Mouse (Mus musculus) forebrain, embryonic 11.5 days (tissue): Measurements from ENCODE around the gene Spopl. TPM values are rescaled to one million over a fixed set of nuclear protein-coding genes. Genes with fewer than 3 reads are reported as not detected.
"Not testable (repeated sequence)": the region's sequence is repeated elsewhere in the genome, so short reads cannot be mapped to it uniquely, and the experiment has no call there.

ENCODE experiments used
- ATAC-seq: fragments of 200-750 bp; cut with Nextera tagmentation; replicated peaks from 2 replicates; pipeline ENCODE4 v1.8.0; 2017; ENCODE audit warnings: moderate TSS enrichment; ENCODE audit not compliant: low FRiP score
- DNase-seq: peaks from one replicate; pipeline ENCODE4 v3.0.0-alpha.2; 2017; ENCODE audit warnings: low spot score
- H3K27ac ChIP-seq: fragments of 300-500 bp; sonication (generic); 2 replicates; pipeline ENCODE4 v1.5.1; 2014; ENCODE audit warnings: low read depth, low read length
- H3K27me3 ChIP-seq: fragments of 300-500 bp; sonication (generic); 2 replicates; pipeline ENCODE4 v1.6.1; 2014; ENCODE audit warnings: mild to moderate bottlenecking, low read length, mixed read lengths; ENCODE audit not compliant: control insufficient read depth, insufficient read depth
- H3K36me3 ChIP-seq: fragments of 300-500 bp; sonication (generic); 2 replicates; pipeline ENCODE4 v1.6.1; 2014; ENCODE audit warnings: mild to moderate bottlenecking, low read length, moderate library complexity, mixed read lengths; ENCODE audit not compliant: control insufficient read depth, insufficient read depth
- H3K4me1 ChIP-seq: fragments of 300-500 bp; sonication (generic); replicated peaks from 2 replicates; pipeline ENCODE4 v1.6.1; 2014; ENCODE audit warnings: low read length, mixed read lengths; ENCODE audit not compliant: control insufficient read depth, insufficient read depth
- H3K4me2 ChIP-seq: fragments of 300-500 bp; sonication (generic); 2 replicates; pipeline ENCODE4 v1.6.1; 2014; ENCODE audit warnings: low read depth, mild to moderate bottlenecking, low read length, moderate library complexity, mixed read lengths; ENCODE audit not compliant: severe bottlenecking
- H3K4me3 ChIP-seq: fragments of 300-500 bp; sonication (generic); 2 replicates; pipeline ENCODE4 v1.5.1; 2014; ENCODE audit warnings: low read depth, low read length
- H3K9ac ChIP-seq: fragments of 300-500 bp; sonication (generic); 2 replicates; pipeline ENCODE4 v1.6.1; 2014; ENCODE audit warnings: low read length
- H3K9me3 ChIP-seq: fragments of 300-500 bp; sonication (generic); 2 replicates; pipeline ENCODE4 v1.6.1; 2016; ENCODE audit warnings: low read length, mixed read lengths; ENCODE audit not compliant: control insufficient read depth
- WGBS: fragments of 180-500 bp; shearing (Covaris S2); extraction: QIAGEN DNeasy Blood & Tissue Kit; methylation state at CpG from one replicate; pipeline ENCODE4 v1.1.7; 2014; 5-methylcytosine and 5-hydroxymethylcytosine counted together
- polyA plus RNA-seq: library from polyadenylated mRNA; unstranded; fragments of >200 nt; fragmentation: Nextera tagmentation; extraction: Ambion mirVana; gene quantifications from 2 replicates; pipeline ENCODE4 v1.2.1, GENCODE M21; 2014

Gene Spopl
- polyA plus RNA-seq, 1 experiment from 2014 or later: 11.0 TPM

DNA sequence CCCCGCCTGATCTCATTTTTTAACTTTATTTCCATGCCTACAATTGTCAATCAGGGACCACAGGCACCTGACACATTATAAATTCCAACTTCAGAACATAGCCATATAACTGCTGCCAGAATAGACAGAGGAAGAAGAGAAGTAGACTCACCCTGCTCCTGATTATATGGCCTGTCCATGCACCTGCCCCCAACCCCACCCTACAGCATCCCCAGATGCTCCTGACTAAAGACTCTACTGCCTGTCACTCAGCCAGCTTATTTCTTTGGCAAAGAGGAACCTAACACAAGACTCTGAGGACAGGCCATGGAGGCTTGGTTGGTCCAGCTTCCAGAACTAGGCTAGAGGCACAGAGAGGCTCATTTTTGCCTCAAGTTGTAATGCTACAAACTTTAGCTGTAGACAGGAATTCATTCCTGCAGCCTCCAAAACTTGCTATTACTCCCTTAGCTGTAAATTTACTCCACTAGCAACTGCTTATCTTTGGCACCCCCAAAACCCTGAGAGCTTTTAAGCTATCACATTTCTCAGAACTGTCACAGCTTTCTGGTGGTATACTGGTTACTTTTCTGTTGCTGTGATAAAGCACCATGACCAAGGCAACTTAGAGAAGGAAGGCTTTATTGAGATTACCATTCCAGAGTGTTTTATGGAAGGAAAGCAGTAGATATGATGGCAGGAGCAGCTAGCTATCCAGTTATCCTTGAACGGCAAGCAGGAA lies 6.7 kb downstream of the Spopl start:
- Histone ChIP-seq H3K9ac (no peak overlapping the region), H3K9me3 (no peaks in the 10 kb centered on the region; the same call in 1 of the 2 replicates), H3K4me3 (no peak overlapping the region), H3K4me2 (no peak overlapping the region), H3K36me3 (no peaks in the 10 kb centered on the region), H3K4me1 (no peaks in the 10 kb centered on the region), H3K27ac (no peak overlapping the region), H3K27me3 (no peaks in the 10 kb centered on the region)
- 92% methylated on average over 2 of the region's 2 CpGs for WGBS
- no peak for ATAC-seq
- DNase-seq: no peak

DNA sequence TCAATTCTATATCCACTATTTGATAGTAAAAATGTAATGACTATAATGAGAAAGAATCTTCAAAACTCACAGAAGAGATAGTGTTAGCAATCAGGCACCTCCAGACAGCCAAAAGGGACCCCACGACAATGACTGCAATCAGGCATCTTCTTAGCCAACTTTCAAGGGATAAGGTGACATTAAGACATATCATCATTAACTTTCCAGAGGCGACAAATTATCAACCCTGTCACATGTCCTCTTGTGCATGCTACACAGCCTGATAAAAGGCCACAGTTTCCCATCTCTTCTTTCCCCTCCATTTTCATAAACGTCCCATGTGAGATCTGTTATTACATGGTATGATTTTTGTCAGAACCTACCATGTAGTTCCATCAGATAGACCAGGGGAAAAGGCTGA lies 9.0 kb downstream of the Spopl start:
- H3K27ac ChIP-seq: no peak overlapping the region
- 93% methylated on average over 3 of the region's 3 CpGs for WGBS
- H3K36me3 ChIP-seq: no peaks in the 10 kb centered on the region
- no peaks in the 10 kb centered on the region; the same call in 1 of the 2 replicates for H3K9me3 ChIP-seq
- DNase-seq (no peak), ATAC-seq (no peak)
- no peaks in the 10 kb centered on the region for H3K27me3 ChIP-seq
- no peak overlapping the region for H3K4me2 ChIP-seq
- no peak overlapping the region for H3K9ac ChIP-seq
- no peak overlapping the region for H3K4me3 ChIP-seq
- H3K4me1 ChIP-seq: no peaks in the 10 kb centered on the region

DNA sequence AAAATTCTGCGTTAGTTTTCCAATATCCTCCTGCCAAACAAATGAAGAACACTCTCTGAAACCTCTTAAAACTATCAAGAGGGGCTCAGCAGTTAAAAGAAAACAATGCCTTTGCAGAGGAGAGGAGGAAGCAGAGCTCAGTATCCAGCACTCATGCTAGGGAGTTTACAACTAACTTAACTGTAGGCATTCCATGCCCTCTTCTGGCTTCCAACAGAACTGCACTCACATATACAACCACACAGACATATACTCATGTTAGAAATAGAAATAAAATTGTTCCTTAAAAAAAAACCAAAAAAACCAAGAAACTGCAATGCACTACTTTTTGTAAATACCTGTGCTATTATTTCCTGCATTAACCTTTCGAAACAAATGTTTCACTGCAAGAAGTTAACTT lies 12.7 kb downstream of the Spopl start:
- no peak overlapping the region for H3K4me3 ChIP-seq
- no peaks in the 10 kb centered on the region for H3K27me3 ChIP-seq
- ATAC-seq: no peak
- no peaks in the 10 kb centered on the region; the same call in 1 of the 2 replicates for H3K9me3 ChIP-seq
- H3K27ac ChIP-seq: no peak overlapping the region
- H3K9ac ChIP-seq: no peak overlapping the region
- H3K4me2 ChIP-seq: no peak overlapping the region
- no peaks in the 10 kb centered on the region for H3K4me1 ChIP-seq
- DNase-seq: no peak
- no peaks in the 10 kb centered on the region for H3K36me3 ChIP-seq
- 89% methylated on average over 2 of the region's 2 CpGs for WGBS

DNA sequence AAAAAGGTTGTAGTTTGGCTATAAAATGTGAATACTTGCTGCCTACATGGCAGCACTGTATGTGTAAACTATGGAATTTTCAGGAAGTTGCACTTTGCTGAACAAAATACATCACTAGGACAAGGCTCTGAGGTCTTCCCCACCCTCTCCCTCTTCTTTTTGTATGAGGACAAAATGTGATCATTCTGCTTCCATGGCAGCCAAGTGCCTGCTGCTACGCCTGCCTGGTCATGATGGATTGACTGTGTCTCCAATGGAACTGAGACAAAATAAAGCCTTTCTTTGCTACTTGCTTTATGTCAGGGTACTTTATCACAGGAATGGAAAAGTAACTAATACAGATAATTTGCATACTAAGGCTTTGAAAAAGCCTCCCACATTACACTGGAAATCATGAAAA lies 20.7 kb downstream of the Spopl start:
- H3K9me3 ChIP-seq: no peaks in the 10 kb centered on the region
- no peak overlapping the region for H3K9ac ChIP-seq
- ATAC-seq (no peak), DNase-seq (no peak)
- WGBS: 78% methylated on average over 1 of the region's 1 CpGs
- H3K27ac ChIP-seq: no peak overlapping the region
- no peaks in the 10 kb centered on the region for H3K36me3 ChIP-seq
- no peak overlapping the region for H3K4me2 ChIP-seq
- no peaks in the 10 kb centered on the region for H3K4me1 ChIP-seq
- no peak overlapping the region for H3K4me3 ChIP-seq
- H3K27me3 ChIP-seq: no peaks in the 10 kb centered on the region

DNA sequence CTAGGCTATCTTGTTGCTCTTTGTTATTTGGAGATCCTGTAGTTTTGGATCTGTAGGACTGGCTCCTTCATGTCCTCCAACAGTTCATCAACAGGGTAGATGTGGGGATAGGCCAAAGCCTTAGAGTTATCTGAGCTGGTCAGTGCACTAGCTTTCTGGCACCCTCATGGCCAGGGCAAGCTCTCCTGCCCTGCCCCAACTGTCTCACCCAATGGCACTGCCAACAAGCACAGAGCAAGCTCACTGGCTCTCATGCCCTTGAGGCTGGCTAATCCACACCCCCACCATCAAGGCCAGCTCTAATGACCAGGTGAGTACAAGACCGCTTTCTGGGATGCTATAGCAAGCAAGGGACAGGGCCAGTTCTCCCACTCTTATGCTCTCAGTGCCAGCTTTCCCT lies 24.7 kb downstream of the Spopl start:
- 89% methylated on average over 1 of the region's 1 CpGs for WGBS
- Histone ChIP-seq H3K27ac (no peak overlapping the region), H3K4me1 (no peaks in the 10 kb centered on the region), H3K27me3 (no peaks in the 10 kb centered on the region), H3K36me3 (no peaks in the 10 kb centered on the region), H3K4me2 (no peak overlapping the region), H3K9me3 (no peaks in the 10 kb centered on the region), H3K4me3 (no peak overlapping the region), H3K9ac (no peak overlapping the region)
- ATAC-seq (no peak), DNase-seq (no peak)

DNA sequence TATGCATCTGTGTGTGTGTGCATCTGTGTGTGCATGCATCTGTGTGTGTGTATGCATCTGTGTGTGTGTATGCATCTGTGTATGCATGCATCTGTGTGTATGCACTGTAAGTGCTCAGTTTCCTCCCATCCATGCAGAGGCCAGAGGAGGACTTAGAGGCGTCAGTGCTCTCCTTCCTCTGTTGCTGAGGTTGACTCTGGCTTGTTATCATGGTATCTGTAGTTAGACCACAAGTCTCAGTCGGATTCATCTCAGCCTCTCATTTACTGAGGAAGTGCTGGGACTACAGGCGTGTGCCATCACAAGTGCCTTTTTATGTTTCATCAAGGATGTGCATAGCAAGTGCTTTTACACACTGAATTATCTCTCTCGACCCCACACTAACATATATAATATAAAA lies 31.9 kb downstream of the Spopl start:
- ATAC-seq (no peak), DNase-seq (no peak)
- Histone ChIP-seq H3K4me2 (no peak overlapping the region), H3K27ac (no peak overlapping the region), H3K4me1 (no peaks in the 10 kb centered on the region), H3K9me3 (no peaks in the 10 kb centered on the region), H3K36me3 (no peaks in the 10 kb centered on the region; the same call in 1 of the 2 replicates), H3K9ac (no peak overlapping the region), H3K4me3 (no peak overlapping the region), H3K27me3 (no peaks in the 10 kb centered on the region)
- 92% methylated on average over 4 of the region's 4 CpGs for WGBS

DNA sequence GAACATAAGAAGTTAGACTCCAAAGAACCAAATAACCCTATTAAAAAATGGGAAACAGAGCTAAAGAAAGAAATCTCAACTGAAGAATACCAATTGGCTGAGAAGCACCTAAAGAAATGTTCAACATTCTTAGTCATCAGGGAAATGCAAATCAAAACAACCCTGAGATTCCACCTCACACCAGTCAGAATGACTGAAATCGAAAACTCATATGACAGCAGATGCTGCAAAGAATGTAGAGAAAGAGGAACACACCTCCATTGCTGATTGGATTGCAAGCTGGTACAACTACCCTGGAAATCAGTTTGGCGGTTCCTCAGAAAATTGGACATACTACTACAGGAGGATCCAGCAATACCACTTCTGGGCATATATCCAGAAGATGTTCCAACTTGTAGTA lies 44.2 kb downstream of the Spopl start:
- not testable (repeated sequence) for DNase-seq, H3K4me1 ChIP-seq, H3K4me3 ChIP-seq, H3K4me2 ChIP-seq, H3K9ac ChIP-seq, H3K36me3 ChIP-seq, H3K27ac ChIP-seq, H3K9me3 ChIP-seq, ATAC-seq, H3K27me3 ChIP-seq
- whole genome bisulfite sequencing: 94% methylated on average over 2 of the region's 2 CpGs

DNA sequence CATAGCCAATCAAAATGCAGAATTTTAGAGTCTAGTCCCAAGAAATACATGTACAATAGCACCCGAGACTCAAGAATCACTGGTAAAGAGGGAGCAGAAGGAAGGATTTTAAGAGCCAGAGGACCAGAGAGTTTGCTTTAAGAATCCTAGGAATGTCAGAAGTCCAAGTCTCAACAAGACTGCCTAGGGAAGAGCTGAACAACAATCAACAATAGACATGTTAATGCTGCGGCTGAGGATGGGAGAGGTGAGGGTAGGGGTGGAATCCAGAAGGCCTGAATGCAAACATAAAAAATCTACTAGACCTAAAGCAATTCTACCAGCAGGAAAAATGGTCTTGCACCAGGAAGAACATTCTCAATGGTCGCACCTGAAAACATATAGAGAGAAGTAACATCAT lies 66.8 kb downstream of the Spopl start:
- ATAC-seq (no peak), DNase-seq (no peak)
- H3K27me3 ChIP-seq: no peaks in the 10 kb centered on the region
- H3K4me3 ChIP-seq: no peak overlapping the region
- no peaks in the 10 kb centered on the region for H3K4me1 ChIP-seq
- H3K36me3 ChIP-seq: no peaks in the 10 kb centered on the region
- H3K4me2 ChIP-seq: no peak overlapping the region
- no peaks in the 10 kb centered on the region for H3K9me3 ChIP-seq
- H3K27ac ChIP-seq: no peak overlapping the region
- no peak overlapping the region for H3K9ac ChIP-seq
- WGBS: 93% methylated on average over 3 of the region's 3 CpGs

DNA sequence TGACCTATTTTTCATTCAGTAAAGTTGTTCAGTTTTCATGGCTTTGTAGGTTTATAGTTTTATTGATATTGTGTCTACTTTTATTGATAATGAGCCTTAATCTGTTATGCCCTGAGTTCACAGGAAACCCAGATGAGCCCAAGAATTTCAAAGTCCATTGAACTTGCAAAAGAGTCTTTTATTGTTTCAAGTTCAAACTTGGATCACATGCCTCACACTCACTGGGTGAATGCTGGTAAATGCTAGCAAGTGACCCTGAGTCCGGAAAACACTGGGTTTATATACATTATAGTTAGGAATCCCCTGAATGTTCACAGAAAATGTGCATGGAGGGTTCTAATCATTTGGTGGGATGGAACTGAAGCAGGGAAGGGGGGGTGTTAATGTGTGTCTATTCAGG lies 90.2 kb downstream of the Spopl start:
- Histone ChIP-seq H3K4me3 (no peak overlapping the region), H3K27ac (no peak overlapping the region), H3K9ac (no peak overlapping the region), H3K27me3 (no peaks in the 10 kb centered on the region), H3K36me3 (no peaks in the 10 kb centered on the region), H3K4me2 (no peak overlapping the region), H3K9me3 (no peaks in the 10 kb centered on the region), H3K4me1 (no peaks in the 10 kb centered on the region)
- ATAC-seq: no peak
- WGBS: 86% methylated on average over 1 of the region's 1 CpGs
- no peak for DNase-seq
